Mouse (Mus musculus): ENCODE measurements around the gene Lgals2. TPM values are rescaled to one million over a fixed set of nuclear protein-coding genes. Genes with fewer than 3 reads are reported as not detected.

Lgals2 gene
- not detected in 2 replicates for polyA plus RNA-seq (2014; fragmentation: Nextera tagmentation; extraction: Ambion mirVana)

GRCm38 (mm10) chr15:78855303-78855965 is at the start of gene Lgals2:
Gene Lgals2 (minus strand): TSS chr15:78855529.
- WGBS, result 82% methylated on average over 8 of the region's 8 CpGs
- Histone ChIP-seq H3K36me3 (ENCODE audit: control insufficient read depth, insufficient read depth, low read length) (no peaks in the 10 kb centered on the region), H3K9ac (ENCODE audit: low read length) (no peak within 1 kb of the TSS), H3K4me1 (ENCODE audit: control insufficient read depth, insufficient read depth, low read length) (no peaks in the 10 kb centered on the region), H3K9me3 (ENCODE audit: control insufficient read depth, low read length) (no peaks in the 10 kb centered on the region), H3K27ac (ENCODE audit: low read depth, low read length) (no peak within 1 kb of the TSS), H3K4me3 (ENCODE audit: low read depth, low read length) (no peak within 1 kb of the TSS), H3K27me3 (ENCODE audit: control insufficient read depth, insufficient read depth, low read length) (no peaks in the 10 kb centered on the region), H3K4me2 (ENCODE audit: low read depth) (no peak within 1 kb of the TSS)
- ATAC-seq (ENCODE audit: insufficient read depth, low FRiP score, low TSS enrichment) (no peak), DNase-seq (ENCODE audit: low spot score) (no peak)

- Histone ChIP-seq H3K27me3 (ENCODE audit: control insufficient read depth, insufficient read depth, low read length) (no peaks in the 10 kb centered on the region), H3K27ac (ENCODE audit: low read depth, low read length) (no peak overlapping the region), H3K36me3 (ENCODE audit: control insufficient read depth, insufficient read depth, low read length) (no peaks in the 10 kb centered on the region; the same call in 1 of the 2 replicates), H3K9me3 (ENCODE audit: control insufficient read depth, low read length) (no peaks in the 10 kb centered on the region), H3K9ac (ENCODE audit: low read length) (no peak overlapping the region), H3K4me1 (ENCODE audit: control insufficient read depth, insufficient read depth, low read length) (peaks cover 9% of the 10 kb centered on the region), H3K4me2 (ENCODE audit: low read depth) (no peak overlapping the region), H3K4me3 (ENCODE audit: low read depth, low read length) (no peak overlapping the region)
- peak; percentile 80 for DNase-seq (ENCODE audit: low spot score)
- 0 out of 2 replicates have a peak, but pooled peaks have one; percentile 13 for ATAC-seq (ENCODE audit: insufficient read depth, low FRiP score, low TSS enrichment)
- 10% methylated on average over 2 of the region's 2 CpGs for WGBS
Measured at GRCm38 (mm10) chr15:78903243-78903642, 47.9 kb upstream of the Lgals2 start.

DNA sequence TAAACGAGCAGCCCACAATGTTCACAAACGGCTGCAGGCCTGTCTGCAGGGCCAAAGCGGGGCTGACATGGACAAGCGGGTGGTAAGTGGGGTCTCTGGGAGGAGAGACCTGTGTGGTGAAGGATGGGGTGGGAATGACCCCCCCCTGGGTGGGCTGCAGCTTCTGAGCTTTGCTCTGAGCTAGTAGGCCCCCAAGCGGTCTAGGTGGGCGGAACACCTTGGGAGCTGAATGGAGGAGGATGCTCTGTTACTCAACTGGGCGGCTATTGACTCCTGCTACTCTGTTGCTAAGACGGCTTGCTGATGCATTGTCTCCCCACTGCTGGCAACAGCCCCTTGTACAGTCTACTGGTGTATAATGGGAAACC is 46.1 kb upstream of the Lgals2 start:
- no peaks in the 10 kb centered on the region for H3K27me3 ChIP-seq (ENCODE audit: control insufficient read depth, insufficient read depth, low read length)
- WGBS, result 36% methylated on average over 8 of the region's 8 CpGs
- DNase-seq (ENCODE audit: low spot score) (no peak), ATAC-seq (ENCODE audit: insufficient read depth, low FRiP score, low TSS enrichment) (no peak)
- H3K4me3 ChIP-seq (ENCODE audit: low read depth, low read length), result peak overlapping the region; percentile 54
- no peaks in the 10 kb centered on the region; the same call in 1 of the 2 replicates for H3K36me3 ChIP-seq (ENCODE audit: control insufficient read depth, insufficient read depth, low read length)
- no peak overlapping the region; the same call in 1 of the 2 replicates for H3K9ac ChIP-seq (ENCODE audit: low read length)
- peaks cover 9% of the 10 kb centered on the region for H3K4me1 ChIP-seq (ENCODE audit: control insufficient read depth, insufficient read depth, low read length)
- H3K9me3 ChIP-seq (ENCODE audit: control insufficient read depth, low read length), result no peaks in the 10 kb centered on the region
- no peak overlapping the region for H3K27ac ChIP-seq (ENCODE audit: low read depth, low read length)
- peak overlapping the region; percentile 91 for H3K4me2 ChIP-seq (ENCODE audit: low read depth)

GRCm38 (mm10) chr15:78900585-78901421 is 45.5 kb upstream of the Lgals2 start:
- no peaks in the 10 kb centered on the region for H3K9me3 ChIP-seq (ENCODE audit: control insufficient read depth, low read length)
- 18% methylated on average over 18 of the region's 18 CpGs for WGBS
- H3K27ac ChIP-seq (ENCODE audit: low read depth, low read length), result no peak overlapping the region
- peak overlapping the region; percentile 91 for H3K4me2 ChIP-seq (ENCODE audit: low read depth)
- peaks cover 11% of the 10 kb centered on the region for H3K4me1 ChIP-seq (ENCODE audit: control insufficient read depth, insufficient read depth, low read length)
- peak overlapping the region; percentile 30 for H3K9ac ChIP-seq (ENCODE audit: low read length)
- H3K4me3 ChIP-seq (ENCODE audit: low read depth, low read length), result peak overlapping the region; percentile 54
- DNase-seq (ENCODE audit: low spot score) (no peak), ATAC-seq (ENCODE audit: insufficient read depth, low FRiP score, low TSS enrichment) (no peak)
- H3K27me3 ChIP-seq (ENCODE audit: control insufficient read depth, insufficient read depth, low read length), result no peaks in the 10 kb centered on the region
- no peaks in the 10 kb centered on the region for H3K36me3 ChIP-seq (ENCODE audit: control insufficient read depth, insufficient read depth, low read length)

DNA sequence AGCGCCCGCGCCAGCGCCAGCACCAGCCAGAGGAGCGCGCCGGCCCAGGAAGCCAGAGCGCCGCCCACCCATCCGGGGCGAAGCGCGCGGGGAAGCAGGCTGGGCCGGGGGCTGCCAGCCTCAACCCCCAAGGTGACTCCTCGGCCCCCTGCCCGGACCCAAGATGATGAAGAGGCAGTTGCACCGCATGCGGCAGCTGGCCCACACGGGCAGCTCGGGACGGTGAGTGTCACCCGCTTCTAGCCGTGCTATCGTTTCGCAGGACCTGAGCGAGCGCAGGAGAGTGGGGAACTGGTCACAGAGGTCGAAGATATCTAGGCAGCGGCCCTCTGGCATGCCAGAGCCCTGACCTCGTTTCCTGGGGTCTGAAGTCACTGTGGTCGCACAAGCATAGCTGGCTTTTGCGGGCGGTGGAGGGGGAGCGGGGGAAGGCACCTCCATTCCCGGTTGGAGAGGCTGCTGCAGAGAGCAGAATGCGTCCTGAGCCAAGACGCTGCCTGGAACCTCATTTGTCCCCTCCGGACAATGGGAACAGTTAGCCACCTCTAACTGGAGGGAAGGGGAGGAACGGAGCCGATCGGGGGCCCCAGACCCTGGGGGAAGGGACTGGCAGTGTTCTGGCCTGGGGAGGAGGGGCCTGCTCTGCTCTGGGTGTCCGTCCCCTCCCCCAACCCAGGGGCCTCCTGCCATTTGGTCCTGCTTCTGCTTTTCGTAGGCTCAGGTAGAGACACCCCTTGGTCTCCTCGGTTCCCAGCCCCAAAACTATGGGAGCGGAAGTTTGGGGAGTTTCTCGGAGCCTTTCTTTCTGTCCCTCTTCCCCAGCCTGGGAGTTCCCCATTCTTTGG is 44.6 kb upstream of the Lgals2 start, which contains the start of gene Sh3bp1:
Sh3bp1 (plus strand) TSS at position 29 of the 845 bp plus-strand sequence.
- no peak for ATAC-seq (ENCODE audit: insufficient read depth, low FRiP score, low TSS enrichment)
- Histone ChIP-seq H3K27ac (ENCODE audit: low read depth, low read length) (no peak within 1 kb of the TSS), H3K4me3 (ENCODE audit: low read depth, low read length) (peak within 1 kb of the TSS; percentile 54)

GRCm38 (mm10) chr15:78899409-78899739 is 44.0 kb upstream of the Lgals2 start, which contains the start of gene Gm49510:
Gene Gm49510 (plus strand): TSS chr15:78899667.
- Histone ChIP-seq H3K4me1 (ENCODE audit: control insufficient read depth, insufficient read depth, low read length) (peaks cover 12% of the 10 kb centered on the region), H3K9me3 (ENCODE audit: control insufficient read depth, low read length) (no peaks in the 10 kb centered on the region), H3K27ac (ENCODE audit: low read depth, low read length) (no peak within 1 kb of the TSS), H3K27me3 (ENCODE audit: control insufficient read depth, insufficient read depth, low read length) (no peaks in the 10 kb centered on the region), H3K4me2 (ENCODE audit: low read depth) (peak within 1 kb of the TSS; percentile 91), H3K4me3 (ENCODE audit: low read depth, low read length) (peak within 1 kb of the TSS; percentile 54), H3K9ac (ENCODE audit: low read length) (peak within 1 kb of the TSS; percentile 30), H3K36me3 (ENCODE audit: control insufficient read depth, insufficient read depth, low read length) (no peaks in the 10 kb centered on the region)
- DNase-seq (ENCODE audit: low spot score) (no peak), ATAC-seq (ENCODE audit: insufficient read depth, low FRiP score, low TSS enrichment) (no peak)
- WGBS, result 1% methylated on average over 20 of the region's 20 CpGs

More for the DNA sequence above, 44.6 kb upstream of the Lgals2 start, which contains the start of gene Sh3bp1:
- H3K27me3 ChIP-seq (ENCODE audit: control insufficient read depth, insufficient read depth, low read length), result no peaks in the 10 kb centered on the region
- H3K4me1 ChIP-seq (ENCODE audit: control insufficient read depth, insufficient read depth, low read length), result peaks cover 12% of the 10 kb centered on the region
- no peaks in the 10 kb centered on the region for H3K36me3 ChIP-seq (ENCODE audit: control insufficient read depth, insufficient read depth, low read length)
- WGBS, result 1% methylated on average over 46 of the region's 47 CpGs
- peak within 1 kb of the TSS; percentile 30 for H3K9ac ChIP-seq (ENCODE audit: low read length)
- H3K4me2 ChIP-seq (ENCODE audit: low read depth), result peak within 1 kb of the TSS; percentile 91
- H3K9me3 ChIP-seq (ENCODE audit: control insufficient read depth, low read length), result no peaks in the 10 kb centered on the region
- peak; percentile 66 for DNase-seq (ENCODE audit: low spot score)

GRCm38 (mm10) chr15:78898507-78899001 is 43.2 kb upstream of the Lgals2 start:
- Histone ChIP-seq H3K36me3 (ENCODE audit: control insufficient read depth, insufficient read depth, low read length) (no peaks in the 10 kb centered on the region), H3K4me3 (ENCODE audit: low read depth, low read length) (peak overlapping the region; percentile 54; the same call in 1 of the 2 replicates), H3K4me2 (ENCODE audit: low read depth) (no peak overlapping the region), H3K4me1 (ENCODE audit: control insufficient read depth, insufficient read depth, low read length) (peaks cover 12% of the 10 kb centered on the region), H3K27ac (ENCODE audit: low read depth, low read length) (no peak overlapping the region), H3K9me3 (ENCODE audit: control insufficient read depth, low read length) (no peaks in the 10 kb centered on the region), H3K9ac (ENCODE audit: low read length) (no peak overlapping the region), H3K27me3 (ENCODE audit: control insufficient read depth, insufficient read depth, low read length) (no peaks in the 10 kb centered on the region)
- no peak for DNase-seq (ENCODE audit: low spot score)
- WGBS, result 49% methylated on average over 6 of the region's 6 CpGs
- ATAC-seq (ENCODE audit: insufficient read depth, low FRiP score, low TSS enrichment), result no peak

- 91% methylated on average over 4 of the region's 4 CpGs for WGBS
- H3K4me2 ChIP-seq (ENCODE audit: low read depth), result no peak overlapping the region
- no peaks in the 10 kb centered on the region for H3K9me3 ChIP-seq (ENCODE audit: control insufficient read depth, low read length)
- DNase-seq (ENCODE audit: low spot score) (no peak), ATAC-seq (ENCODE audit: insufficient read depth, low FRiP score, low TSS enrichment) (no peak)
- H3K36me3 ChIP-seq (ENCODE audit: control insufficient read depth, insufficient read depth, low read length), result no peaks in the 10 kb centered on the region
- no peak overlapping the region for H3K9ac ChIP-seq (ENCODE audit: low read length)
- H3K4me1 ChIP-seq (ENCODE audit: control insufficient read depth, insufficient read depth, low read length), result peaks cover 12% of the 10 kb centered on the region
- no peak overlapping the region for H3K4me3 ChIP-seq (ENCODE audit: low read depth, low read length)
- H3K27me3 ChIP-seq (ENCODE audit: control insufficient read depth, insufficient read depth, low read length), result no peaks in the 10 kb centered on the region
- no peak overlapping the region for H3K27ac ChIP-seq (ENCODE audit: low read depth, low read length)
Measured at GRCm38 (mm10) chr15:78897488-78897887, 42.2 kb upstream of the Lgals2 start.
